ENCODE assay signal across 7 mouse cellular contexts in the genomic region with DNA sequence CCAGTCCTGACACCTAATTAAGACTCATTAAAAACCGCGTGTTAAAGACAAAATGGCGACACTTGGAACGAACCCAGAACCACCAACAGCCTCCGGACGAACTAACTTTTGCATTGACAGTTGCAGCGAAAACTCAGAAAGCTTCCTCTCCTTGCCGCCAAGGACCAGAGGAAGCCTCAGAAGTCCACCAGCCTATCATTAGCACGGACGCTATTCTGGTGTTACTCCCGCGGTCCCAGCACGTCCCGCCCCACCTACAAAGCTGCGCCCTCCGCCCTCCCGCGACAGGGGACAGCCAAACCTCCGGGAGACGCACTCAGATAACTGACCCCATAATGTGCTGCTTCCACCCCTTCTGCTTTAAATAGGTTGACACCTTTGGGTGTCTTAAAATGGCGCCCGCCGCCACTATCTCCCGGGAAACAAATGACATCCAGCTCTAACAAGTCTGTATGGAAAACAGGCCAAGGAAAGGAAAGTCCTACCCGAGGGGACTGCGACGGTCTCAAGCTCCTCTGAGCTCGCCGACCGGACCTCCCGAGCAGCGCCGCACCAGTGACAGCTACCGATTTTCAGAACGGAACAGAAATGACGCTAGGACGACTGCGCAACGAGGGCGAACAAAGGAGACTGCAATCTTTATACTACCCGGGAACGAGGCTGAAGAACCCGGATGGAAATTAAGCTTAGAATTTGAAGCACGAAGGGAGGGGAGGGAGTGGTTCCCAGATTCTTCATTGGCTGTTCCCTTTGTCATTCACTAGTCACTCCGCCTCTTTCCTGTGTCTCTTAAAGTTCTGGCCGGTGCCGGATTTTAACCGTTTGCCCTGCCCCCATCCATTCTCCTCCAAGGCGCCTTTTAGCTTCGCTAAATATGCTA. TPM values are rescaled to one million over a fixed set of nuclear protein-coding genes. Genes with fewer than 3 reads are reported as not detected.
A peak's percentile ranks its signal among the peaks of the same experiment; 100 is the strongest.
DNase-seq lines count a peak whose midpoint lies in the region; ATAC-seq lines count a peak whose summit lies in the region.

Gene Rbmx (minus strand): TSS at position 670 of the 880 bp plus-strand sequence.

- H3K9ac ChIP-seq in intestine, embryonic 16.5 days (ENCODE audit: low read depth, low read length): peak within 1 kb of the TSS; percentile 72
- peak within 1 kb of the TSS; percentile 90 for H3K9ac ChIP-seq in midbrain, embryonic 11.5 days (ENCODE audit: low read length)

- H3K27ac ChIP-seq in intestine, embryonic 16.5 days (ENCODE audit: low read length): peak within 1 kb of the TSS; percentile 80
- peak within 1 kb of the TSS; percentile 89 for H3K27ac ChIP-seq in midbrain, embryonic 11.5 days (ENCODE audit: low read depth, low read length)

- H3K4me1 ChIP-seq in intestine, embryonic 16.5 days (ENCODE audit: control insufficient read depth, insufficient read depth, low read length): no peaks in the 10 kb centered on the region
- H3K4me1 ChIP-seq in midbrain, embryonic 11.5 days (ENCODE audit: control insufficient read depth, insufficient read depth, low read length): no peaks in the 10 kb centered on the region

- ATAC-seq in intestine, embryonic 16.5 days: peak; percentile 97
- peak; percentile 96 for ATAC-seq in midbrain, embryonic 11.5 days (ENCODE audit: low FRiP score)

- H3K36me3 ChIP-seq in intestine, embryonic 16.5 days (ENCODE audit: control insufficient read depth, insufficient read depth, low read length): 0 out of 2 replicates have a peak, but pooled peaks cover 3% of the 10 kb centered on the region
- H3K36me3 ChIP-seq in midbrain, embryonic 11.5 days (ENCODE audit: control insufficient read depth, insufficient read depth, low read length): 0 out of 2 replicates have a peak, but pooled peaks cover 2% of the 10 kb centered on the region

- WGBS in intestine, embryonic 16.5 days: 14% methylated on average over 50 of the region's 50 CpGs
- WGBS in midbrain, embryonic 11.5 days: 18% methylated on average over 50 of the region's 50 CpGs

- H3K4me2 ChIP-seq in intestine, embryonic 16.5 days (ENCODE audit: low read depth, low read length): peak within 1 kb of the TSS; percentile 43
- peak within 1 kb of the TSS; percentile 43; the same call in 1 of the 2 replicates for H3K4me2 ChIP-seq in midbrain, embryonic 11.5 days

- peak; percentile 82 for DNase-seq in adrenal gland, adult 8-10 months
- DNase-seq in embryo, embryonic 9.5 days (ENCODE audit: extremely low spot score): peak; percentile 82
- DNase-seq in gastrocnemius, postnatal 4 days (ENCODE audit: low spot score in 2 of 2): peak; percentile 58 to 79
- peak; percentile 78 to 84 for DNase-seq in left cerebral cortex, postnatal 36 days (ENCODE audit: low spot score in 2 of 2)
- DNase-seq in midbrain, embryonic 11.5 days (ENCODE audit: low spot score, missing footprints): peak; percentile 96
- peak; percentile 90 for DNase-seq in skeletal muscle tissue, adult 2 months (ENCODE audit: low read depth, low spot score)

- H3K27me3 ChIP-seq in intestine, embryonic 16.5 days (replicated peaks; ENCODE audit: control insufficient read depth, insufficient read depth, low read length): no peaks in the 10 kb centered on the region
- no peaks in the 10 kb centered on the region for H3K27me3 ChIP-seq in midbrain, embryonic 11.5 days (ENCODE audit: control insufficient read depth, insufficient read depth, low read length)

- H3K4me3 ChIP-seq in intestine, embryonic 16.5 days (ENCODE audit: low read length): peak within 1 kb of the TSS; percentile 53
- peak within 1 kb of the TSS; percentile 64 for H3K4me3 ChIP-seq in midbrain, embryonic 11.5 days (ENCODE audit: low read depth, low read length)

- H3K9me3 ChIP-seq in intestine, embryonic 16.5 days (ENCODE audit: control insufficient read depth, low read length): no peaks in the 10 kb centered on the region
- no peaks in the 10 kb centered on the region for H3K9me3 ChIP-seq in midbrain, embryonic 11.5 days (ENCODE audit: control insufficient read depth, low read length)

- intact Hi-C loops in left cerebral cortex, postnatal 36 days (cut with DNase I): no loop called here

RNA-seq across cellular contexts. Expression of gene Rbmx, which starts in this region (rescaled TPM):
- 10 to 100 TPM; 21.9 to 48.7 (median 41.2) TPM for total RNA-seq in adrenal gland, adult 8-10 months (2022)
- total RNA-seq in gastrocnemius, postnatal 4 days (2021): 10 to 100 TPM; 46.1 to 53.9 TPM
- 71.2 and 71.9 TPM in 2 replicates for polyA plus RNA-seq in intestine, embryonic 16.5 days (2015; fragmentation: Nextera tagmentation; extraction: Ambion mirVana)
- total RNA-seq in left cerebral cortex, postnatal 36 days (2021): 10 to 100 TPM; 45.6 to 54.9 TPM
- 282 and 296 TPM in 2 replicates for polyA plus RNA-seq in midbrain, embryonic 11.5 days (2014; fragmentation: Nextera tagmentation; extraction: Ambion mirVana)

Comparison
In these comparisons a context has a peak if more than half of its experiments do, and no peak if none do; other contexts are left out.
1. Peak in every context shown above with its lines: DNase-seq, ATAC-seq, H3K4me3 ChIP-seq and H3K27ac ChIP-seq.